Mouse (Mus musculus): Measurements from ENCODE around the gene Brms1l. TPM values are rescaled to one million over a fixed set of nuclear protein-coding genes. Genes with fewer than 3 reads are reported as not detected.
"Not testable (repeated sequence)": the region's sequence is repeated elsewhere in the genome, so short reads cannot be mapped to it uniquely, and the experiment has no call there.

Brms1l gene
- polyA plus RNA-seq (2014; fragmentation: Nextera tagmentation; extraction: Ambion mirVana) = 35.4 and 40.8 TPM in 2 replicates

- under 1% methylated on average over 71 of the region's 77 CpGs for WGBS
- Histone ChIP-seq H3K27me3 (ENCODE audit: control insufficient read depth, insufficient read depth, low read length) (no peaks in the 10 kb centered on the region), H3K9ac (replicated peaks; ENCODE audit: low read depth, low read length) (peak within 1 kb of the TSS; percentile 57)
Measured at GRCm38 (mm10) chr12:55836199-55836951, at the start of gene Brms1l. Brms1l (plus strand) TSS chr12:55836324.

GRCm38 (mm10) chr12:55794485-55794884 is 41.6 kb upstream of the Brms1l start:
- not testable (repeated sequence) for H3K9ac ChIP-seq (replicated peaks; ENCODE audit: low read depth, low read length); ATAC-seq (ENCODE audit: insufficient number of reproducible peaks, insufficient read depth, low FRiP score, low read depth); H3K4me1 ChIP-seq (ENCODE audit: control insufficient read depth, insufficient read depth, low read length); H3K4me2 ChIP-seq (replicated peaks; ENCODE audit: low read depth, low read length); H3K9me3 ChIP-seq (ENCODE audit: control insufficient read depth, low read depth, low read length); H3K27me3 ChIP-seq (ENCODE audit: control insufficient read depth, insufficient read depth, low read length); H3K4me3 ChIP-seq (ENCODE audit: low read depth, low read length); H3K27ac ChIP-seq (ENCODE audit: low read length); H3K36me3 ChIP-seq (ENCODE audit: control insufficient read depth, insufficient read depth, low read length)
- 80% methylated on average over 4 of the region's 4 CpGs for WGBS

More at GRCm38 (mm10) chr12:55836199-55836951, at the start of gene Brms1l:
- ATAC-seq (ENCODE audit: insufficient number of reproducible peaks, insufficient read depth, low FRiP score, low read depth) = peak; percentile 100
- H3K4me3 ChIP-seq (ENCODE audit: low read depth, low read length) = peak within 1 kb of the TSS; percentile 63
- no peaks in the 10 kb centered on the region for H3K9me3 ChIP-seq (ENCODE audit: control insufficient read depth, low read depth, low read length)
- peaks cover 8% of the 10 kb centered on the region; the same call in 1 of the 2 replicates for H3K4me1 ChIP-seq (ENCODE audit: control insufficient read depth, insufficient read depth, low read length)
- H3K36me3 ChIP-seq (ENCODE audit: control insufficient read depth, insufficient read depth, low read length) = no peaks in the 10 kb centered on the region
- H3K4me2 ChIP-seq (replicated peaks; ENCODE audit: low read depth, low read length) = peak within 1 kb of the TSS; percentile 55
- peak within 1 kb of the TSS; percentile 95 for H3K27ac ChIP-seq (ENCODE audit: low read length)

- H3K4me1 ChIP-seq (ENCODE audit: control insufficient read depth, insufficient read depth, low read length) = no peaks in the 10 kb centered on the region
- no peak overlapping the region for H3K4me2 ChIP-seq (replicated peaks; ENCODE audit: low read depth, low read length)
- WGBS = 80% methylated on average over 3 of the region's 3 CpGs
- H3K27ac ChIP-seq (ENCODE audit: low read length) = no peak overlapping the region
- no peaks in the 10 kb centered on the region for H3K9me3 ChIP-seq (ENCODE audit: control insufficient read depth, low read depth, low read length)
- no peak for ATAC-seq (ENCODE audit: insufficient number of reproducible peaks, insufficient read depth, low FRiP score, low read depth)
- H3K36me3 ChIP-seq (ENCODE audit: control insufficient read depth, insufficient read depth, low read length) = 0 out of 2 replicates have a peak, but pooled peaks cover 6% of the 10 kb centered on the region
- H3K9ac ChIP-seq (replicated peaks; ENCODE audit: low read depth, low read length) = no peak overlapping the region
- no peak overlapping the region for H3K4me3 ChIP-seq (ENCODE audit: low read depth, low read length)
- H3K27me3 ChIP-seq (ENCODE audit: control insufficient read depth, insufficient read depth, low read length) = no peaks in the 10 kb centered on the region
Measured at GRCm38 (mm10) chr12:55797103-55797502, 39.0 kb upstream of the Brms1l start.

GRCm38 (mm10) chr12:55798745-55799144 is 37.4 kb upstream of the Brms1l start:
- H3K4me2 ChIP-seq (replicated peaks; ENCODE audit: low read depth, low read length) = no peak overlapping the region
- H3K36me3 ChIP-seq (ENCODE audit: control insufficient read depth, insufficient read depth, low read length) = 0 out of 2 replicates have a peak, but pooled peaks cover 4% of the 10 kb centered on the region
- ATAC-seq (ENCODE audit: insufficient number of reproducible peaks, insufficient read depth, low FRiP score, low read depth) = no peak
- no peak overlapping the region for H3K27ac ChIP-seq (ENCODE audit: low read length)
- no peak overlapping the region for H3K9ac ChIP-seq (replicated peaks; ENCODE audit: low read depth, low read length)
- WGBS = 86% methylated on average over 4 of the region's 4 CpGs
- no peaks in the 10 kb centered on the region for H3K9me3 ChIP-seq (ENCODE audit: control insufficient read depth, low read depth, low read length)
- H3K4me1 ChIP-seq (ENCODE audit: control insufficient read depth, insufficient read depth, low read length) = no peaks in the 10 kb centered on the region
- no peaks in the 10 kb centered on the region for H3K27me3 ChIP-seq (ENCODE audit: control insufficient read depth, insufficient read depth, low read length)
- H3K4me3 ChIP-seq (ENCODE audit: low read depth, low read length) = no peak overlapping the region

GRCm38 (mm10) chr12:55800144-55800543 is 36.0 kb upstream of the Brms1l start:
- H3K9ac ChIP-seq (replicated peaks; ENCODE audit: low read depth, low read length) = no peak overlapping the region
- no peak overlapping the region for H3K4me3 ChIP-seq (ENCODE audit: low read depth, low read length)
- WGBS = 89% methylated on average over 5 of the region's 5 CpGs
- H3K4me1 ChIP-seq (ENCODE audit: control insufficient read depth, insufficient read depth, low read length) = no peaks in the 10 kb centered on the region
- H3K36me3 ChIP-seq (ENCODE audit: control insufficient read depth, insufficient read depth, low read length) = no peaks in the 10 kb centered on the region
- H3K4me2 ChIP-seq (replicated peaks; ENCODE audit: low read depth, low read length) = no peak overlapping the region
- no peaks in the 10 kb centered on the region for H3K9me3 ChIP-seq (ENCODE audit: control insufficient read depth, low read depth, low read length)
- H3K27ac ChIP-seq (ENCODE audit: low read length) = no peak overlapping the region
- ATAC-seq (ENCODE audit: insufficient number of reproducible peaks, insufficient read depth, low FRiP score, low read depth) = no peak
- H3K27me3 ChIP-seq (ENCODE audit: control insufficient read depth, insufficient read depth, low read length) = no peaks in the 10 kb centered on the region

- Histone ChIP-seq H3K4me3 (ENCODE audit: low read depth, low read length) (no peak overlapping the region), H3K9ac (replicated peaks; ENCODE audit: low read depth, low read length) (no peak overlapping the region), H3K27me3 (ENCODE audit: control insufficient read depth, insufficient read depth, low read length) (no peaks in the 10 kb centered on the region), H3K27ac (ENCODE audit: low read length) (no peak overlapping the region), H3K4me1 (ENCODE audit: control insufficient read depth, insufficient read depth, low read length) (no peaks in the 10 kb centered on the region), H3K9me3 (ENCODE audit: control insufficient read depth, low read depth, low read length) (no peaks in the 10 kb centered on the region), H3K4me2 (replicated peaks; ENCODE audit: low read depth, low read length) (no peak overlapping the region), H3K36me3 (ENCODE audit: control insufficient read depth, insufficient read depth, low read length) (no peaks in the 10 kb centered on the region)
- 93% methylated on average over 4 of the region's 4 CpGs for WGBS
- ATAC-seq (ENCODE audit: insufficient number of reproducible peaks, insufficient read depth, low FRiP score, low read depth) = no peak
Measured at GRCm38 (mm10) chr12:55801131-55801530, 35.0 kb upstream of the Brms1l start.

- no peak overlapping the region for H3K4me2 ChIP-seq (replicated peaks; ENCODE audit: low read depth, low read length)
- H3K9ac ChIP-seq (replicated peaks; ENCODE audit: low read depth, low read length) = no peak overlapping the region
- H3K9me3 ChIP-seq (ENCODE audit: control insufficient read depth, low read depth, low read length) = no peaks in the 10 kb centered on the region
- H3K4me1 ChIP-seq (ENCODE audit: control insufficient read depth, insufficient read depth, low read length) = no peaks in the 10 kb centered on the region
- WGBS = 50% methylated on average over 3 of the region's 3 CpGs
- H3K27ac ChIP-seq (ENCODE audit: low read length) = no peak overlapping the region
- no peak overlapping the region for H3K4me3 ChIP-seq (ENCODE audit: low read depth, low read length)
- H3K36me3 ChIP-seq (ENCODE audit: control insufficient read depth, insufficient read depth, low read length) = no peaks in the 10 kb centered on the region
- H3K27me3 ChIP-seq (ENCODE audit: control insufficient read depth, insufficient read depth, low read length) = no peaks in the 10 kb centered on the region
- ATAC-seq (ENCODE audit: insufficient number of reproducible peaks, insufficient read depth, low FRiP score, low read depth) = no peak
Measured at GRCm38 (mm10) chr12:55805035-55805434, 31.1 kb upstream of the Brms1l start.

- Histone ChIP-seq H3K27me3 (ENCODE audit: control insufficient read depth, insufficient read depth, low read length) (no peaks in the 10 kb centered on the region), H3K9me3 (ENCODE audit: control insufficient read depth, low read depth, low read length) (no peaks in the 10 kb centered on the region), H3K36me3 (ENCODE audit: control insufficient read depth, insufficient read depth, low read length) (no peaks in the 10 kb centered on the region), H3K4me1 (ENCODE audit: control insufficient read depth, insufficient read depth, low read length) (no peaks in the 10 kb centered on the region; the same call in 1 of the 2 replicates), H3K27ac (ENCODE audit: low read length) (no peak overlapping the region), H3K9ac (replicated peaks; ENCODE audit: low read depth, low read length) (no peak overlapping the region), H3K4me2 (replicated peaks; ENCODE audit: low read depth, low read length) (no peak overlapping the region), H3K4me3 (ENCODE audit: low read depth, low read length) (no peak overlapping the region)
- no peak for ATAC-seq (ENCODE audit: insufficient number of reproducible peaks, insufficient read depth, low FRiP score, low read depth)
- WGBS = 92% methylated on average over 5 of the region's 5 CpGs
Measured at GRCm38 (mm10) chr12:55816488-55816887, 19.6 kb upstream of the Brms1l start.

Data from stomach, embryonic 14.5 days (tissue).